Mouse (Mus musculus) kidney, postnatal 14 days (tissue): ENCODE measurements around the gene Dbndd1.
"Not testable (repeated sequence)": the region's sequence is repeated elsewhere in the genome, so short reads cannot be mapped to it uniquely, and the experiment has no call there.

Experiments used
- DNase-seq: peaks from one replicate; pipeline ENCODE4 v3.0.0; 2022; ENCODE audit warnings: mixed read lengths

Dbndd1 gene

DNA sequence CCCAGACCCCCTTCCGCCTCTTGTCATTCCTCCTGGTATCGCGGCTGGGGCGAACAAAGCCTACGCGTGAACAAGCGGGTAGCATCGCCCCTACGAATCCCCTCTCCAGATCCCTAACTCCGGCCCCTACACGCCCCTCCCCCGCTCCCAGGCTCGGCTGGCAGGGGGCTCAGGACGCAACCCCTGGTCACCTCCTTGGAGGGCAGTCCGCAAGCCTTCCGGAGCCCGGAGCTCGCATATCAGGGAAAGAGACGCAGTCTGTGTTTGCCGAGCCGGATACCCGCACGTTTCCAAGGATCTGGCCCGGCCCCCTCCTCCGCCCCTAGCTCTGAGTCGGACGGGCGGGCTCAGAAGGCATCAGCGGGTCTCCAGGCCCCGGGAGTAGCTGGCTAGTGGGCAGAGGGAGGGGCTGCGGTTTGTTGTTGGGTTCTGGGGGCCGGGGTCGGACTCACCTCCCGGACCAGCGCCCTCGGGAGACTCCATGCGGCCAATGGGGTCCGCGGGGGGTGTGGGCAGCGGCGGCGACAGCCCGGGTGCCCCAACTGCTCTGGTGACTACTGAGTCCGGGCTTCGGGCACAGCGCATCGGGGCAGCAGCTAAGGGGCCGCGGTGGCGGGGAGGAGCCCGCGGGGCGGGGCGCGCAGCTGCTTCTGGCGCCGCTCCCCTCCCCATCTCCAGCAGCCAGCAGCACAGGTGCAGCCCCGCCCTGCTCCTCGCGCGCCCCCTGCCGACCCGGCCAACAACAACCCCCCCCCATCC is at the start of gene Dbndd1:
TSS of gene Dbndd1 (minus strand) at position 683 of the 759 bp plus-strand sequence.
- DNase-seq: peak; percentile 44

DNA sequence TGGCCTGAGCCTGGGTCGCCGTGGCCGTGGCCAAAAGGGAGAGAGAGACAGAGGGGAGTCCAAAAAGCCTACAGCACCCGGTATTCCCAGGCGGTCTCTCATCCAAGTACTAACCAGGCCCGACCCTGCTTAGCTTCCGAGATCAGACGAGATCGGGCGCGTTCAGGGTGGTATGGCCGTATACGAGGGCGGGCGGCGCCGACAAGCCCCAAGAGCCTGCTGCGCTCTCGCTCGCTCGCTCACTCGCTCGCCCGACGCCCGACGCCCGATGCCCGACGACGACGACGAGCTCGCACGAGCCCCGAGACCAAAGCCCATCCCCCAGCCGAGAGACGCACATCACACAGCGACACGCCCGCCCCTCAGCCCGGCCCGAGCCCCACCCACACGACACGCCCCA is 49.0 kb upstream of the Dbndd1 start:
- not testable (repeated sequence) for DNase-seq

DNA sequence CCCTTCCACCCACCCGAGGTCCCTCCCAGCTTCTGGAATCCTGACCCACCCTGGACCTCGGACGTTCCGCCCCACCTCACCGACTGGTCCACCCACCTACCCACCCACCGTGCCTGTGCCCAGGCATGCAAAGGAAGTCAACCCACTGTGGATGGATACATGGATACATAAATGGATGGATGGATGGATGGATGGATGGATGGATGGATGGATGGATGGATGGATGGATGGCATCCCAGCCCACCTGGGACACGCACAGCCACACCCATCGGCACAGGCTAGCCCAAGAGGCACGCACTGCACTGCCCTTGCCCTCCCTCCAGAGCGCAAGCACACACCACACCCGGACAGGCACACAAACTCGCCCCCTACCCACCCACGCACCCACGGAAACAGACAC is 22.4 kb upstream of the Dbndd1 start:
- peak; percentile 48 for DNase-seq

DNA sequence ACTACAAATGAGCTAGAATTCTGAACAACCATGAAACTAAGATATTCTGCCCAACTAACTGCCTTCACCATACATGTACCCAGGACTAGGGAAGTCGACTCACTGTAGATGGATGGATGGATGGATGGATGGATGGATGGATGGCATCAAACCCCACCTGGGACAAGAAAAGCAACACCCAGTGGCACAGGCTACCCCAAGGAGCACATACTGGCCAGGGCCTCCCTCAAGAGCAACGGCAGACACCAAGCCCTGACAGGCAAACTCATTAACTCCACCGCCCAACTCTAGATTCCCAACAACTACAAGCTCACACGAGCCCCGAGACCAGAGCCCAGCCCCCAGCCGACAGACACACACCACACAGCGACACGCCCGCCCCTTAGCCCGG is 21.7 kb upstream of the Dbndd1 start:
- no peak for DNase-seq

DNA sequence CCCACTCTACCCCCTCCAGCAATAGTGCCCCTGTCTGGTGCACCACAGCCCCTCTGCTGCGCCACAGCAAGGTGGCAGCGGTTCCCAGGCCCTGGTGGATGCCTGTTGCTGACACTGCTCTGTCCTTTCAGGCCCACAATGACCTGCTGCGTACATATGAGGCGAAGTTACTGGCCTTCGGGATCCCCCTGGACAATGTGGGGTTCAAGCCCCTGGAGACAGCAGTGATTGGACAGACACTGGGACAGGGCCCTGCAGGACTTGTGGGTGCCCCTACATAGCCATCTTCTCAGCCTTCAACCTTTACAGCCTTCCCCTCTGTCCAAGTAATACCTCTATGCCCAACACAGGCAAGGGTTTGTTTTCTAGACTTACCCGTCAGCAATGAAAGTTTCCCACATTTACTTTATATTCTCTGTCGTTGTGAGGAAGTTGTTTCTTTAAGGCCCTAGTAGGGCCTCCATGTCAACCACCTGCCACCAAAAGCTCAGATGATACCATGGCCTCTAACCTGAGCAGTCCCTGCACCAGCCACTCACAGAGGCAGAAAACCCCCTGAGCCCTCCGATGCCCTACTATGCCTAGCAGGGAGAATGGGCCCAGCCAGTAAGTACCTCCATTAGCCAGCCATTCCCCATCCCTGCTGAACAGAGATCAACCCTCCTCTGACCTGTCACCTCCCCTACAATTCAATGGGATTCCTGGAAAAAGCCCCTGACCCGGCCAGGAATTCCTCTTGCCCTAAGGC is 21.2 kb upstream of the Dbndd1 start:
- no peak for DNase-seq

DNA sequence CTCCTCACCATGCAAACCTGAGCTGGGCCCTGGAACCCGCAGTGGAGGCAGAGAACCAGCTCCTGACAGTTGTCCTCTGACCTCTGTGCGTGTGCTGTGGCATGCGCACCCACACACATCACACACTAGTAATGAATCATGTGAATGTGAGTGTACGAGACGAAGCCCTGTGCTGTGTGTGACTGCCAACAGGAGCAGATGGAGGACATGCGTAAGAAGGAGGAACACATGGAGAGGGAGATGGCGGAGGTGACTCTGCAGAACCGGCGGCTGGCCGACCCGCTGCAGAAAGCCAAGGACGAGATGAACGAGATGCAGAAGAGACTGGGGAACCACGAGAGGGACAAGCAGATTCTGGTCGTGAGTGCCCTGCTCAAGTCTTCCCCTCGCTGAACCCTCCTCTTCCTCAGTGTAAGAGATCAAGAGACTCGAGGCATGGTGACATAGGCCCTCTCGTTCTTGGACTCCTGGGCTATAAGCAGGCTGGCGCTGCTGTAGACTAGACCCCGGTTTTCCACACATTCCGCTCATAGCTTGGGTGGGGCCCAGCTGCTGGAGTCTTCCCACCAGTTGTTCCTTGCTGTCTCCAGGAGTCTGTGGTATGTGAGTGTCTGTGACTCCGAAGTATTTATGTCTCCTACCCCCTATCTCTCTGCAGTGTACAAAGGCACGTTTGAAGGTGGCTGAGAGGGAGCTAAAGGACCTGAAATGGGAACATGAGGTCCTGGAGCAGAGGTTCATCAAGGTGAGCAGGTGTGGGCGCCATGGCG is 12.6 kb upstream of the Dbndd1 start:
- DNase-seq: no peak

DNA sequence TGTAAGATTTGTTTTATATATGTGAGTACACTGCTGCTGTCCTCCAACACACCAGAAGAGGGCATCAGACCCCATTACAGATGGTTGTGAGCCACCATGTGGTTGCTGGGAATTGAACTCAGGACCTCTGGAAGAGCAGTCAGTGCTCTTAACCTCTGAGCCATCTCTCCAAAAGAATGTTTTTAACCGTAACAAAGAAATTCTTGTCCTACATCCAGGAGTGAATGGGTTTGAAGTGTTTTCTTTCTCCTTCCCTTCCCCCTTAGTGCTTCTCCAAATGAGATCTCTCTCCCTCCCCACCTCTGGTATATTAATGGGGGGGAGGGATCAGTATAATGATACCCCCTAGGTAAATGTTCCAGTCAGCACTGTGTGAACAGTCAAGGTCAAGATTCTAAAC is 4.8 kb upstream of the Dbndd1 start:
- DNase-seq: not testable (repeated sequence)

DNA sequence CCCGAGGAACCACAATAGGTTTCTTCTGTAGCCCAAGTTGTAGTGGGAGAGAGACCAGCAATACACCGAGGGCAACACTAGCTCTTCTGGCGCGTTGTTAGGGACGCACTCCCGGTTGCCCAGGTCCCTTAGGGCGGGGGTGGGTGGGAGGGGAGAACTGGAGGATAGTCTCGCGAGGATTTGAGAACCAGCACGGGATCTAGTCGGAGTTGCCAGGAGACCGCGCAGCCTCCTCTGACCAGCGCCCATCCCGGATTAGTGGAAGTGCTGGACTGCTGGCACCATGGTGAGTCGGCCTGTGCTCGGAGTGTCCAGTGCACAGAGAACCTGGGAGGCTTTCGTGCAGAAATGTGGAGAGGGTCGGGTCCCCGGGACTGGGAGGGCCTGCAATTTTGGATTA is 3.4 kb upstream of the Dbndd1 start, which contains the start of gene Gas8:
TSS of gene Gas8 (plus strand) at position 168 of the 400 bp plus-strand sequence.
- peak; percentile 95 for DNase-seq

DNA sequence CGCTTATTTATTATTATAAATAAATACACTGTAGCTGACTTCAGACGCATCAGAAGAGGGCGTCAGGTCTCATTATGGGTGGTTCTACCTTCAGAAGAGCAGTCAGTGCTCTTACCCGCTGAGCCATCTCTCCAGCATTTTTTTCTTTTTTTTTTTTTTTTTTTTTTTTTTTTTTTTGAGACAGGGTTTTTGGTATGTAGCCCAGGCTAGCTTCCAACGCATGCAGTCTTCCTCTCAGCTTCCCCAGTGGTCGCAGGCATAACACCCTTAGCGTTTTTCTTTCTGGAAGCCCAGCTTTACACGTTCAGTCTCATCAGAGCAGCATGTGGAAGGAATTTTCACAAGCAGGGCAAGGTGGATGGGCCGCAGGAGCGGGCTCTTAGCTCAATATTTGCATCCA is 2.9 kb upstream of the Dbndd1 start:
- DNase-seq: no peak

DNA sequence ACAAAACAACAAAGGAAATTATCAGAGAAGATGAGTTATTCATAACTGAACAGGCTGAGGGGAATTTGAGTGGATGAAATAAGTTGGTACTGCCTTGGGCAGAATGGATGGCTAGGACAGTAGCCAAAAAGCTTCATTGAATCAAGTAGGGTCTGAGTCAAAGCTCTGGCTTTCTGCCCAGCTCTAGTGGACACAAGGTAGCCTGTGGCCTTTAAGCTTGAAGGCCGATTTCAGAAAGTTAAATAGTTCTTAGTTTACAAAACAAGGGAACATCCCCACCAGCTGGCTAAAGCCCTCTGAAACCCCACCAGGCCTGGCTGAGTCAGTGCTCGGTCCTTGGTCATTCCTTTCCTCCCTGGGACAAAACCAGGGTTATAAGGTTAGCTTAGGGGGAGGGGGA is 1.3 kb upstream of the Dbndd1 start:
- no peak for DNase-seq

DNA sequence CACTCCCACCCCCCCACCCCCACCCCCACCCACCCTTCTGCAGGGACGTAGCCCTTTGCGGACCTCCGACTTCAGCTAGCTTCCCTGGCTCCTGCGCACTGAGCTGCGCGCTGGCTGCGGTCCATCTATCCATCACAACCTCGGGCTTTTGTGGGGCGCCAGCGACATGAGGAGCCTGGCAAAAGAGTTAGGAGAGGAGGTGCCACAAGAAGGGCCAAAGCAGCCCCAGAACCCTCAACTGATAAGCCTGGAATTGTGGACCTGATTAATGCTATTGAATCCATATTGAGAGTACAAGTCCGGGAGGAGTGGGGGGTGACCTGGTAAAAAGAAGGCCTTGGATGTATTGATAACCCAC is 256 bp upstream of the Dbndd1 start:
- DNase-seq: no peak

DNA sequence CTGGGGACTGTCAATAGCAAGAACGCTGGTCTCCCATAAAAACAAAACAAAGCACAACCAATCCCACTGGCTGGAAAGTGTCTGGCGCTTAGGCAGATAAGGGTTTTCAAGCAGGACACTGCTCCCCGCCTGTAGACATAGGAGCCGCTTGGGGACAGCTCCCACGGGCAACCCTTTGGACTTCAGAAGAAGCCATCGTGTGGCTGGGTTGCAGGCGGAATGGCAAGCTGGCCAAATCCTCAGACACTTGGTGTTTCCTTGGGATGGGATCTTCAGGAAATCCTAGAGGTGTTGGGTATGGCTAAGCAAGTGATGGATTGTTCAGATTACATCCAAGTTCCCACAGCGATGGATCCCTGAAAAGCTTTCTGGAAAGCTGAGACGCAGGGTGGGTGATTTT is 1.1 kb downstream of the Dbndd1 start:
- no peak for DNase-seq

DNA sequence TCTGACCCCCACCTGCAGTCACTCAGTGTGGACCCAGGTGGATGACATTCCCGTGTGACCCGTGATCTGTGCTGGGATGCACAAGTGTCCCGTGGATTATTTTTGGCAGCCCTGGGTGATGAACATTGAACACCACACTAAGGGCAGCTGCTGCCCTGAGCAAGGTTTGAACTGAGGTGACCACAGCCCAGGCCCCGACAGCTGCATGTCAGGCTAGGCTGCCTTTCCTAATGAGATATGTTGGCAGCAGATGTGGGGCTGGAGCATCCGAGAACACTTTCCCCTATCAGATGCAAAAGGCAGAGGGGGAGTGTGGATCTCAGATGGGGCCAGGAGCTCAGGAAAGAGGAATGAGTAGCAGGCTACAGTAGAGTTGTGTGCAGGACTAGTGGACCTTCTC is 4.4 kb downstream of the Dbndd1 start:
- no peak for DNase-seq

DNA sequence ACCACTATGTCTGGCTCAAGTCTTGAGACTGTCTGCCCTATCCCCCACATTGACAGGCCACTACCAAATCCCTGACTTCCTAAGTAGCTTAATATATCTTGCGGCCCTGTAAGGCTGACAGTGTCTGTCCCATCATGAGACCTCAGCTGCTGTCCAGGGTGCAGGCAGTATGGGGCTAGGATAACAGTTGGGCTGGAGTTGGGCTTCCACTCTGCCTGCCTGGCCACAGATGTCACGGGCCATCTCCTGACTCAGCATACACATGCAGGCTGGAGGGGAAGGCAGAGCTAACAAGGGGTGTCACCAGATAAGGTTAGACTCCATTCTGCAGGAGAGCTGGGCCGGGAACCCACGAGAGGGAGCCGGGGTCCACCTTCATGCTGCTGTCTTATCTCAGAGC is 8.1 kb downstream of the Dbndd1 start:
- DNase-seq: no peak

DNA sequence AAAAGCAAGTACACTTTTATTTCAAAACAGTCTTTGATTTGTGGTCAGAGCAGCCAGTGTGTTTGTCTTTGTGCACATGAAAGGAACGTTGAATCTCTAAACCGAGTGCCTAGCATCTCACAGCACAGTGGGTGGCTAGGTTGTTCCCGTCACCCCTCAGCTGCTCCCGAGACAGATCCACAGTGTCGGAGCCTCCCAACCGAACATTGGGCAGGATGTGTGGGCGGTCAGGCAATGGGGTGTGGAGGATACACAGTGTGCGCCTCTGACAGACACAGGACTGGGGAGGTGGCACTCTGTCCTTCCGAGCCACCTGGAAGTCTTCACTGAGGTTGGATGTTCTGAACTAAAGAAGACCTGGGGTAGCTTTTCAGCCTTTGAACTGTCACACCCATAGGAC is 9.6 kb downstream of the Dbndd1 start:
- no peak for DNase-seq

DNA sequence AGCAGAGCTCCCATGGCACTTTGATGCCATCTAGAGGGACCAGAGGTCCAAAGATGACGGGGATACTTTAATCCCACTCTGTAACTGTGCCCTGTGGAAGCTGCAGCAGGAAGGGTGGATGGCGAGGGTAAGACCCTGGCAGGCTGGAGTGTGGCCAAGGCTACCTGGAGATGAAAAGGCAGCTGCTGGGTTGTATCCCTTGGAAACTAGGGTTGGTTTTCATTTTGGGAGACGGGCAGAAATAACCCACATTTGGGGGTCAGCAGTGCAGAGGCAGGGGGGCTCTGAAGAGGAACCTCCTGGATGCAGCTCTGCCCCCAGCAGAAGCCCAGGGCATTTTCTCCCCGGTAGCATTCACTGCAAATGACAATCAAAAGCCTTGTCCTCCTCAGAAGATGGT is 10.0 kb downstream of the Dbndd1 start:
- no peak for DNase-seq

DNA sequence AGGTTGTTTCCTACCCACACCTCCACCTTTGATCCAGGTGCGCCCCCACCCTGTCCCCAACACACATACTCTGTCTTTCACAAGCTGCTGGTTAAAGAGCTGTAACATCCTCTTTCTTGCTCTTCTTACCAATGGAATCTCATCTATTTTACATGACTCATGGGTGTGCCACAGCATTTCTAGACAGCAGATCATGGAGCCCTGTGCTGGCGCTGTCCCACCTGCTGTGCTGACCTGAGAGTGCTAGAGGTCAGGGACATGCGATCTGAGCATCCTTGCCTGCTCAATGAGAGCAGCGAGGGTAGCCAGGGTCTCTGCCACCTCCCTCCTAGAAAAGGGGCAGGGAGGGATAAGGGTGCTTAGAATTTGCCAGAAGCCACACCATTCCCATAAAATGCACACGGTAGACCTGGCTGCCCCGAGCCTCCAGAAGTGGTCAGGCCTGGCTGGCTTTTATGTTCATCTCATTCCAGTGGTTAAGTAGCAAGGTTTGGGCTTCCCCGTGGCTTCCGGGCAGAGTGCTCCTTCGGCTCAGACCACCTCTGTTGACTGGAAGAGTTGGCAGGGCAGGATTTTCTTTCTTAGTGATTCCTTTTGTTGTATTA is 10.6 kb downstream of the Dbndd1 start:
- DNase-seq: no peak

DNA sequence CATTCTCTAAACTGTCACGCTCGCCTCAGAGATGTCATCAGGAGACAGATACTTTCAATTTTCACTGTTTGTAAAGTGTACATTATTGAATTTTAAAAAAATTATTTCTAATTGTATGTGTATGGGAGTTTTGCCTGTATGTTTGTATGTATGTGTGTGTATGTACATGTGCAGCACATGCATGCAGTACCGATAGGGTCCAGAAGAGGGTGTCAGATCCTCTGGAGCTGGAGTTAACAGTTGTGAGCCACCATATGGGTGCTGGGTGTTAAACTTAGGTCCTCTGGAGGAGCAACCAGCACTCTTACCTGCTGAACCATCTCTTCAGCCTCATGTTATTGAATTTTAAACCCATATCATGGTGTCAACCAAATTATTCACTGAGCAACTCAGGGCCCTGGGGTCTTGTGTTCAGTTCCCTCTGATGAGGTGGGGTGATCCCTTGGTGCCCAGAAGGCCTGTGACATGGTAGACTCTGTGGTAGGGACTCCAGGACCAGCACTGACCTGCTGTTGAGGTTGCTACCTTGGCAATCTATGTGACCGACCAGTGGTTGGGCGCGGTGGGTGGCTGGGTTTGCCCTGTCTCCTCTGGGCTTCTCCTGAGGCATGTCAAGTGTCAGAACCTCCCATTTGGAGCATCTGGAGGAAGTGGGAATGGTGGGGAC is 11.3 kb downstream of the Dbndd1 start:
- DNase-seq: no peak

DNA sequence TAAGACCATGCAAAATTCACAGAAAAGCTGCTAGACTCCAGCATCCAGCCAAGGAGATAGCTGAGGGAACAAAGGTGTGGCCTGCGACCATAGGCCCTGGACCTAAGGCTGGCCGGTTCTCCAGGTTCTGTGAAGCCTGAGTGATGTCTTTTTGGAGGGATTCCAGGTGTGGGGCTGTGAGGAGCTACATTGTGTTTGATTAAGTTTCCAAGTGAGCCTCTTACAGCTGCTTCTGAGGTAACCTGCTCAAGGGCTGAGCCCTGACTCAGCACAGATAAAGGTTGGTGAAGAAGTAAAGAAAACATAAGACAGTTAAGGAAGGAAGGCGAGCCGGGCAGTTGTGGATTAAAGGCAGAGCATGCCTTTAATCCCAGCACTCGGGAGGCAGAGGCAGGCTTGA is 13.1 kb downstream of the Dbndd1 start:
- DNase-seq: no peak

DNA sequence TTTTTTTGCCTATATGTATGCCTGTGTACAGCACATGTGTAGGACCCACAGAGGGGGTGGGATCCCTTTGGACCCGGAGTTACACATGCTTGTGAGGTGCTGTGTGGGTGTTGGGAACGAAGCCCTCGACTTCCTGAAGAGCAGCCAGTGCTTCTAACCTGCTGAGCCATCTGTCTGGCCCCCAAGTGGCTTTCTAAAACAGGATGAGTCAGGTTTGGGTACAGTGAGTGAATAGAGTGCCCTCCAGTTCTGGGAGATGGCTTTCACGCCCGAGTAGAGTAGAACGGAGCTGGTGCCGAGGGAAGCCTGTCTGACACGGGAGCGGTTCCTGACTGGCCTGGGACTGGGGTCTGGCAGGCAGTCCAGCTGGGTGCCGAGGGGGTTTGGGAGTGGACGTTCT is 15.7 kb downstream of the Dbndd1 start:
- no peak for DNase-seq

DNA sequence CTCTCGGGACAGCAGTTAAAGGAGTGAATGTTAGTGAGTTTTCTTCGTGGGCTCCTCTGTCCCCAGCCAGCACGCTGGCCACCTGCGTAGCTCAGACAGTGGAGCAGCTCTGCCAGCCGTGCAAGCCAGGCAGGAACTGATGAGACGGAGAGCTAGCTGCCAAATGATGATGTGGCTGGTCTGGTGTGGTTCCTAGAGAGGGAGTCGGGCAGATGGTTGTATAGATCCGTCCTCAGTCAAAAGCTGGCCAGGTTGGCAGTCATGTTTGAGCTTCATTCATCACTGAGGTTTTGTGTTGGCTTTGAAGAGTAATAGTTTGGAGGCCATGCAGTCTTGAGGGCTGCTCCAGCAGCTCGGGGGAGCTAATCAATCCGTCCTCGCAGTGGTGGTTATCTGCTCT is 16.3 kb downstream of the Dbndd1 start:
- no peak for DNase-seq

DNA sequence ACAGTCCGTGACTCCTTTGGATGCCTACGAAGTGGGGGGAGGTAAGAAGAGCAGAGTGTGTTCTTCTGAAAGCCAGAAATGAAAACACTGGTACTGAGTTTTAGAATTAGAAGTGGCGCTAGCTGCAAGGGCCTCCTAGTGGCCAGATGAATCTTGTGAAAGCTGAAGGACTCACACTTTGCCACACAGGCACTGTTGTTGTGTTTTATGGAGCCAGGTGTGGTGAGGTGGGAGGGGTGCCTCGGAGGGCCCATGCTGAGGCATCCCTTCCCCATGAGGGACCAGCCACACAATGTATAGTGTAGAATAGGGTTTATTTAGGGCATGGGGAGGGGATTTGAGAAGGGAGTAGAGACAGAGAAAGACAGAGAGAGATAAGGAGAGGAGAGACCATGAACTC is 17.6 kb downstream of the Dbndd1 start:
- DNase-seq: no peak

DNA sequence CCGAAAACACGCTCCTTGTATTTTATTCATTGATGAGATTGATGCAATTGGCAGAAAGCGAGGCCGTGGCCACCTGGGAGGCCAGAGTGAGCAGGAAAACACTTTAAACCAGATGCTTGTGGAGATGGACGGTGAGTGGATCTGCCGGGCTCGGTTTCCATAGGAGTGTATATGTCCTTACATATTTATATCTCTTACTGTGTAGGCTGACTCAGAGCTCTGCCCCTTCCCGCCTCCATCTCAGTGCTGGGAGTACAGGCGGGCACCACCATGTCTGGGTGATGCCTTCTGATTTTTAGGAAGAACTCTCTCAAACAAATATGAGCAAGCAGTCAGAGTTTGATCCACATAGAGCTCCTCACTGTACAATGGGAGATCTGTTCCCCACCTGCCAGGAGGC is 22.4 kb downstream of the Dbndd1 start:
- no peak for DNase-seq
